Comparison of ENCODE assay signal across 9 mouse cellular contexts in the genomic region with DNA sequence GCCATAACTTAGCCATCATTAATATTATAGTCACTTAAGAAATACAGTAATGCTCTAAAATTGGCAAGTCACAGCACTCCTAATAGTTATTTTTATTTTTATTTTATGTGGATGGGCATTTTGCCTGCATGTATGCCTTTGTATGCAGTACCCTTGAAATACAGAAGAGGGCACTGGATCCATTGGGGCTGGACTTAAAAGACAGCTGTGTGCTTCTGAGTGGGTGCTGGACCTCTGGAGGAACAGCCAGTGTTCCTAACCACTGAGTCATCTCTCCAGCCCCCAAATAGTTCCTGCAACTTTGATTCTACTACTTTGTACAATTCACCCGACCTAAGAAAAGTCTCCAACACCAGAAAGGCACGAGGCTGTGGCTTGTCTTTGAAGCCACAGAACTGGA. TPM values are rescaled to one million over a fixed set of nuclear protein-coding genes. Genes with fewer than 3 reads are reported as not detected.
DNase-seq lines count a peak whose midpoint lies in the region; ATAC-seq and TF ChIP-seq lines count a peak whose summit lies in the region.
"Had no signal": no experiment of that assay in that cellular context is flagged by ENCODE, and none has a peak within 500 bp of the region (broad histone marks: within the 10 kb centered on the region; RNA-seq: fewer than 3 reads in every experiment).

No protein-coding gene starts in this region.

- H3K4me3 ChIP-seq in forebrain, postnatal 0 days (ENCODE audit: low read depth, low read length) = no peak overlapping the region
- H3K4me3 ChIP-seq in forebrain, embryonic 13.5 days = no peak overlapping the region
- no peak overlapping the region for H3K4me3 ChIP-seq in lung, embryonic 14.5 days (ENCODE audit: low read depth, low read length)
- H3K4me3 ChIP-seq: embryonic facial prominence, embryonic 13.5 days had no signal

- H3K27ac ChIP-seq in forebrain, postnatal 0 days (ENCODE audit: low read depth, low read length) = no peak overlapping the region
- H3K27ac ChIP-seq in forebrain, embryonic 13.5 days = no peak overlapping the region
- no peak overlapping the region for H3K27ac ChIP-seq in lung, embryonic 14.5 days (ENCODE audit: low read depth)
- H3K27ac ChIP-seq: embryonic facial prominence, embryonic 13.5 days had no signal

- H3K9ac ChIP-seq in forebrain, postnatal 0 days = no peak overlapping the region
- H3K9ac ChIP-seq in forebrain, embryonic 13.5 days = no peak overlapping the region
- H3K9ac ChIP-seq in lung, embryonic 14.5 days = no peak overlapping the region
- H3K9ac ChIP-seq: embryonic facial prominence, embryonic 13.5 days had no signal

- no peak overlapping the region for H3K4me2 ChIP-seq in forebrain, postnatal 0 days (ENCODE audit: low read depth)
- no peak overlapping the region for H3K4me2 ChIP-seq in forebrain, embryonic 13.5 days
- no peak overlapping the region for H3K4me2 ChIP-seq in lung, embryonic 14.5 days
- H3K4me2 ChIP-seq: embryonic facial prominence, embryonic 13.5 days had no signal

- TF ChIP-seq CTCF in forebrain, postnatal 0 days (IDR thresholded peaks at IDR 0.05; ENCODE audit: low read depth) = peak; percentile 57
- peak; percentile 66 for TF ChIP-seq CTCF in lung, embryonic 14.5 days (IDR thresholded peaks at IDR 0.05; ENCODE audit: low read depth)

- H3K9me3 ChIP-seq in forebrain, postnatal 0 days (ENCODE audit: low read length) = no peaks in the 10 kb centered on the region
- no peaks in the 10 kb centered on the region for H3K9me3 ChIP-seq in forebrain, embryonic 13.5 days (replicated peaks)
- H3K9me3 ChIP-seq in lung, embryonic 14.5 days (ENCODE audit: low read depth, low read length) = no peaks in the 10 kb centered on the region
- H3K9me3 ChIP-seq: embryonic facial prominence, embryonic 13.5 days had no signal

- H3K4me1 ChIP-seq in forebrain, postnatal 0 days (ENCODE audit: insufficient read depth) = no peaks in the 10 kb centered on the region
- H3K4me1 ChIP-seq in forebrain, embryonic 13.5 days = no peaks in the 10 kb centered on the region
- H3K4me1 ChIP-seq in lung, embryonic 14.5 days (ENCODE audit: insufficient read depth) = no peaks in the 10 kb centered on the region
- H3K4me1 ChIP-seq: embryonic facial prominence, embryonic 13.5 days had no signal

- peaks cover 38% of the 10 kb centered on the region for H3K36me3 ChIP-seq in forebrain, postnatal 0 days (ENCODE audit: insufficient read depth)
- H3K36me3 ChIP-seq in forebrain, embryonic 13.5 days (ENCODE audit: poor library complexity, severe bottlenecking) = peaks cover 45% of the 10 kb centered on the region
- H3K36me3 ChIP-seq in lung, embryonic 14.5 days (ENCODE audit: insufficient read depth) = peaks cover 49% of the 10 kb centered on the region

- no peaks in the 10 kb centered on the region for H3K27me3 ChIP-seq in forebrain, postnatal 0 days (ENCODE audit: insufficient read depth, low read length)
- no peaks in the 10 kb centered on the region for H3K27me3 ChIP-seq in forebrain, embryonic 13.5 days
- H3K27me3 ChIP-seq in lung, embryonic 14.5 days (ENCODE audit: insufficient read depth, low read length) = no peaks in the 10 kb centered on the region
- H3K27me3 ChIP-seq: embryonic facial prominence, embryonic 13.5 days had no signal

- WGBS in forebrain, postnatal 0 days = 64% methylated on average over 2 of the region's 2 CpGs
- WGBS in forebrain, embryonic 13.5 days = 55% methylated on average over 2 of the region's 2 CpGs
- 53% methylated on average over 2 of the region's 2 CpGs for WGBS in lung, embryonic 14.5 days

- DNase-seq in forebrain, postnatal 0 days = no peak
- DNase-seq in lung, embryonic 14.5 days = peak; percentile 60
- no peak for DNase-seq in lung, postnatal 4 days
- peak; percentile 42 for DNase-seq in retina, postnatal 1 day
- DNase-seq in right cerebral cortex, postnatal 36 days (ENCODE audit: low spot score in 2 of 2) = no peak
- no peak for DNase-seq in urinary bladder, postnatal 10 days (ENCODE audit: low spot score)

- ATAC-seq in forebrain, postnatal 0 days = no peak
- no peak for ATAC-seq in forebrain, embryonic 13.5 days
- no peak for ATAC-seq in lung, embryonic 14.5 days (ENCODE audit: insufficient read depth)
- ATAC-seq in erythroblast, adult 5-6 weeks (replicated peaks; ENCODE audit: low FRiP score, poor library complexity, severe bottlenecking) = peak; percentile 73; the same call in 1 of the 2 replicates

RNA-seq across cellular contexts. Expression of a gene that starts 24.0 kb away (rescaled TPM):
- total RNA-seq in forebrain, postnatal 0 days (2014; rRNA removed) = 57.8 and 75.9 TPM in 2 replicates
- polyA plus RNA-seq in forebrain, postnatal 0 days (2015; fragmentation: Nextera tagmentation; extraction: Ambion mirVana) = 25.7 and 32.5 TPM in 2 replicates
- polyA plus RNA-seq in forebrain, embryonic 13.5 days (2015; fragmentation: Nextera tagmentation; extraction: Ambion mirVana) = 43.4 and 46.0 TPM in 2 replicates
- 23.4 and 24.4 TPM in 2 replicates for polyA plus RNA-seq in lung, embryonic 14.5 days (2014; fragmentation: Nextera tagmentation; extraction: Ambion mirVana)
- total RNA-seq in erythroblast, adult 5-6 weeks (2015; ENCODE audit: low replicate concordance) = 11.3 and 20.9 TPM in 2 replicates
- total RNA-seq in erythroblast, adult 5-6 weeks (2017; ENCODE audit: low replicate concordance) = 12.3 and 21.3 TPM in 2 replicates

RNA-seq across cellular contexts. Expression of a gene that starts 37.6 kb away (rescaled TPM):
- 61.0 and 86.9 TPM in 2 replicates for total RNA-seq in forebrain, postnatal 0 days (2014; rRNA removed)
- 56.3 and 74.9 TPM in 2 replicates for polyA plus RNA-seq in forebrain, postnatal 0 days (2015; fragmentation: Nextera tagmentation; extraction: Ambion mirVana)
- polyA plus RNA-seq in forebrain, embryonic 13.5 days (2015; fragmentation: Nextera tagmentation; extraction: Ambion mirVana) = 103 and 120 TPM in 2 replicates
- 71.5 and 81.2 TPM in 2 replicates for polyA plus RNA-seq in lung, embryonic 14.5 days (2014; fragmentation: Nextera tagmentation; extraction: Ambion mirVana)
- 5.8 and 10.0 TPM in 2 replicates for total RNA-seq in erythroblast, adult 5-6 weeks (2015; ENCODE audit: low replicate concordance)
- total RNA-seq in erythroblast, adult 5-6 weeks (2017; ENCODE audit: low replicate concordance) = 6.1 and 8.0 TPM in 2 replicates

Comparison
In these comparisons a context has a peak if more than half of its experiments do, and no peak if none do; other contexts are left out.
1. DNase-seq: peak in lung, embryonic 14.5 days (single experiment) and retina, postnatal 1 day (single experiment); none in forebrain, postnatal 0 days (single experiment), lung, postnatal 4 days (0 of 2), right cerebral cortex, postnatal 36 days (0 of 2) and urinary bladder, postnatal 10 days (single experiment).